Mouse (Mus musculus) hindbrain, embryonic 16.5 days (tissue): Measurements from ENCODE around the gene Cep128. TPM values are rescaled to one million over a fixed set of nuclear protein-coding genes. Genes with fewer than 3 reads are reported as not detected.

Experiments used
- ATAC-seq: fragments of 200-750 bp; cut with Nextera tagmentation; 2 replicates; pipeline ENCODE4 v1.8.0; 2017; ENCODE audit warnings: moderate TSS enrichment, moderate library complexity
- H3K27ac ChIP-seq: fragments of 300-500 bp; sonication (generic); 2 replicates; pipeline ENCODE4 v1.5.1; 2014; ENCODE audit warnings: low read depth, mild to moderate bottlenecking, control low read depth, low read length, moderate library complexity
- H3K27me3 ChIP-seq: fragments of 300-500 bp; sonication (generic); replicated peaks from 2 replicates; pipeline ENCODE4 v1.6.1; 2014; ENCODE audit warnings: low read length; ENCODE audit not compliant: control insufficient read depth, insufficient read depth
- H3K36me3 ChIP-seq: fragments of 300-500 bp; sonication (generic); 2 replicates; pipeline ENCODE4 v1.6.1; 2014; ENCODE audit warnings: mild to moderate bottlenecking, low read length, moderate library complexity, mixed read lengths; ENCODE audit not compliant: control insufficient read depth, insufficient read depth
- H3K4me1 ChIP-seq: fragments of 300-500 bp; sonication (generic); 2 replicates; pipeline ENCODE4 v1.6.1; 2014; ENCODE audit warnings: low read depth, low read length; ENCODE audit not compliant: control insufficient read depth, insufficient read depth
- H3K4me2 ChIP-seq: fragments of 300-500 bp; sonication (generic); 2 replicates; pipeline ENCODE4 v1.6.1; 2014; ENCODE audit warnings: mild to moderate bottlenecking, low read length, control low read depth, moderate library complexity
- H3K4me3 ChIP-seq: fragments of 300-500 bp; sonication (generic); 2 replicates; pipeline ENCODE4 v1.5.1; 2014; ENCODE audit warnings: mild to moderate bottlenecking, low read length, control low read depth, moderate library complexity
- H3K9ac ChIP-seq: fragments of 300-500 bp; sonication (generic); 2 replicates; pipeline ENCODE4 v1.6.1; 2014; ENCODE audit warnings: low read depth, mild to moderate bottlenecking, control low read depth, low read length, moderate library complexity
- H3K9me3 ChIP-seq: fragments of 300-500 bp; sonication (generic); 2 replicates; pipeline ENCODE4 v1.6.1; 2014; ENCODE audit warnings: mild to moderate bottlenecking, low read length, moderate library complexity; ENCODE audit not compliant: control insufficient read depth
- WGBS: fragments of 180-500 bp; shearing (Covaris S2); extraction: QIAGEN DNeasy Blood & Tissue Kit; methylation state at CpG from one replicate; pipeline ENCODE4 v1.1.7; 2014; 5-methylcytosine and 5-hydroxymethylcytosine counted together
- polyA plus RNA-seq: library from polyadenylated mRNA; unstranded; fragments of >200 nt; fragmentation: Nextera tagmentation; extraction: Ambion mirVana; gene quantifications from 2 replicates; pipeline ENCODE4 v1.2.1, GENCODE M21; 2015

Gene Cep128
- polyA plus RNA-seq = 4.2 and 4.7 TPM in 2 replicates

- peak; percentile 100 for ATAC-seq
- H3K4me3 ChIP-seq = peak within 1 kb of the TSS; percentile 68
- 1% methylated on average over 27 of the region's 27 CpGs for WGBS
Observed at GRCm38 (mm10) chr12:91384281-91385017, at the start of gene Cep128, which contains the start of gene Tshr. Cep128 (minus strand) TSS chr12:91384409. Tshr (plus strand) TSS chr12:91384563.

GRCm38 (mm10) chr12:91427129-91427528, 42.9 kb upstream of the Cep128 start:
- Histone ChIP-seq H3K4me3 (no peak overlapping the region), H3K9me3 (no peaks in the 10 kb centered on the region), H3K9ac (no peak overlapping the region), H3K4me1 (no peaks in the 10 kb centered on the region), H3K4me2 (no peak overlapping the region), H3K27me3 (no peaks in the 10 kb centered on the region), H3K27ac (no peak overlapping the region), H3K36me3 (no peaks in the 10 kb centered on the region)
- no peak for ATAC-seq
- 49% methylated on average over 2 of the region's 2 CpGs for WGBS

More at GRCm38 (mm10) chr12:91384281-91385017, at the start of gene Cep128, which contains the start of gene Tshr:
- Histone ChIP-seq H3K9ac (peak within 1 kb of the TSS; percentile 63), H3K9me3 (no peaks in the 10 kb centered on the region), H3K4me1 (peaks cover 5% of the 10 kb centered on the region), H3K4me2 (peak within 1 kb of the TSS; percentile 98), H3K27me3 (no peaks in the 10 kb centered on the region), H3K36me3 (no peaks in the 10 kb centered on the region), H3K27ac (no peak within 1 kb of the TSS)

- 19% methylated on average over 4 of the region's 4 CpGs for WGBS
Observed at GRCm38 (mm10) chr12:91426499-91426898, 42.3 kb upstream of the Cep128 start.

GRCm38 (mm10) chr12:91423125-91423820, 39.1 kb upstream of the Cep128 start:
- Histone ChIP-seq H3K4me1 (no peaks in the 10 kb centered on the region), H3K4me3 (no peak overlapping the region), H3K9ac (no peak overlapping the region), H3K27me3 (no peaks in the 10 kb centered on the region), H3K9me3 (no peaks in the 10 kb centered on the region), H3K27ac (no peak overlapping the region), H3K4me2 (no peak overlapping the region), H3K36me3 (no peaks in the 10 kb centered on the region)
- 68% methylated on average over 11 of the region's 11 CpGs for WGBS
- no peak for ATAC-seq

More at GRCm38 (mm10) chr12:91426499-91426898, 42.3 kb upstream of the Cep128 start:
- no peak for ATAC-seq
- no peak overlapping the region for H3K4me3 ChIP-seq
- no peak overlapping the region for H3K27ac ChIP-seq
- no peaks in the 10 kb centered on the region for H3K9me3 ChIP-seq
- no peak overlapping the region for H3K4me2 ChIP-seq
- H3K4me1 ChIP-seq = no peaks in the 10 kb centered on the region
- H3K36me3 ChIP-seq = no peaks in the 10 kb centered on the region
- H3K27me3 ChIP-seq = no peaks in the 10 kb centered on the region
- H3K9ac ChIP-seq = no peak overlapping the region

- Histone ChIP-seq H3K27me3 (0 out of 2 replicates have a peak, but pooled peaks cover 2% of the 10 kb centered on the region), H3K4me3 (no peak overlapping the region), H3K4me1 (no peaks in the 10 kb centered on the region), H3K9ac (no peak overlapping the region), H3K4me2 (no peak overlapping the region), H3K27ac (no peak overlapping the region), H3K9me3 (no peaks in the 10 kb centered on the region), H3K36me3 (no peaks in the 10 kb centered on the region)
- no peak for ATAC-seq
- WGBS = 61% methylated on average over 9 of the region's 9 CpGs
Observed at GRCm38 (mm10) chr12:91421272-91421671, 37.1 kb upstream of the Cep128 start.

- Histone ChIP-seq H3K4me2 (no peak overlapping the region), H3K4me3 (no peak overlapping the region), H3K36me3 (no peaks in the 10 kb centered on the region), H3K4me1 (no peaks in the 10 kb centered on the region), H3K9ac (no peak overlapping the region), H3K9me3 (no peaks in the 10 kb centered on the region), H3K27me3 (0 out of 2 replicates have a peak, but pooled peaks cover 2% of the 10 kb centered on the region), H3K27ac (no peak overlapping the region)
- no peak for ATAC-seq
- WGBS = 50% methylated on average over 7 of the region's 7 CpGs
Observed at GRCm38 (mm10) chr12:91418791-91419190, 34.6 kb upstream of the Cep128 start.

GRCm38 (mm10) chr12:91416828-91417227, 32.6 kb upstream of the Cep128 start:
- WGBS = 75% methylated on average over 7 of the region's 7 CpGs
- no peak overlapping the region for H3K9ac ChIP-seq
- no peak for ATAC-seq
- 0 out of 2 replicates have a peak, but pooled peaks cover 2% of the 10 kb centered on the region for H3K27me3 ChIP-seq
- peaks cover 13% of the 10 kb centered on the region for H3K4me1 ChIP-seq
- no peak overlapping the region for H3K4me2 ChIP-seq
- no peak overlapping the region for H3K4me3 ChIP-seq
- no peaks in the 10 kb centered on the region for H3K9me3 ChIP-seq
- H3K27ac ChIP-seq = no peak overlapping the region
- no peaks in the 10 kb centered on the region for H3K36me3 ChIP-seq

GRCm38 (mm10) chr12:91415112-91415511, 30.9 kb upstream of the Cep128 start:
- 74% methylated on average over 6 of the region's 6 CpGs for WGBS
- Histone ChIP-seq H3K4me3 (no peak overlapping the region), H3K36me3 (no peaks in the 10 kb centered on the region), H3K4me1 (peaks cover 13% of the 10 kb centered on the region), H3K27ac (no peak overlapping the region), H3K27me3 (0 out of 2 replicates have a peak, but pooled peaks cover 2% of the 10 kb centered on the region), H3K4me2 (no peak overlapping the region), H3K9me3 (no peaks in the 10 kb centered on the region), H3K9ac (no peak overlapping the region)
- no peak for ATAC-seq
